Mouse (Mus musculus): Measurements from ENCODE around the gene Ctu2.

Ctu2 gene

GRCm38 (mm10) chr8:122497016-122497734 is 21.2 kb downstream of the Ctu2 start:
- DNase-seq: no peak

- no peak for DNase-seq
These were observed 22.0 kb downstream of the Ctu2 start for GRCm38 (mm10) chr8:122497912-122498311.

- peak; percentile 88 for DNase-seq
These were observed 24.9 kb downstream of the Ctu2 start for GRCm38 (mm10) chr8:122500856-122501255.

GRCm38 (mm10) chr8:122511552-122511951 is 35.6 kb downstream of the Ctu2 start:
- DNase-seq: no peak

GRCm38 (mm10) chr8:122512392-122512791 is 36.4 kb downstream of the Ctu2 start:
- DNase-seq: no peak

- DNase-seq: peak; percentile 57
These were observed 39.8 kb downstream of the Ctu2 start for GRCm38 (mm10) chr8:122515699-122516098.

GRCm38 (mm10) chr8:122517541-122518190 is 41.7 kb downstream of the Ctu2 start:
- peak; percentile 67 for DNase-seq

GRCm38 (mm10) chr8:122520611-122521010 is 44.7 kb downstream of the Ctu2 start:
- DNase-seq: no peak

GRCm38 (mm10) chr8:122522796-122523651 is 47.1 kb downstream of the Ctu2 start:
- peak; percentile 95 for DNase-seq

GRCm38 (mm10) chr8:122523652-122524360 is 47.9 kb downstream of the Ctu2 start:
- peak; percentile 72 for DNase-seq

- peak; percentile 44 for DNase-seq
These were observed 48.6 kb downstream of the Ctu2 start for GRCm38 (mm10) chr8:122524506-122524905.

- no peak for DNase-seq
These were observed 49.1 kb downstream of the Ctu2 start for GRCm38 (mm10) chr8:122525004-122525403.

GRCm38 (mm10) chr8:122526084-122526483 is 50.1 kb downstream of the Ctu2 start:
- no peak for DNase-seq

- peak; percentile 88 for DNase-seq
These were observed 50.7 kb downstream of the Ctu2 start for GRCm38 (mm10) chr8:122526526-122527170.

- DNase-seq: peak; percentile 36
These were observed 52.0 kb downstream of the Ctu2 start for GRCm38 (mm10) chr8:122527937-122528336.

GRCm38 (mm10) chr8:122529159-122529558 is 53.2 kb downstream of the Ctu2 start:
- peak; percentile 92 for DNase-seq

GRCm38 (mm10) chr8:122531312-122531711 is 55.4 kb downstream of the Ctu2 start:
- no peak for DNase-seq

Measured in kidney, adult 9 months (tissue).